Mouse (Mus musculus) spleen, adult 18-20 months (tissue): ENCODE results near the gene Aldoart2.
"Not testable (repeated sequence)": the region's sequence is repeated elsewhere in the genome, so short reads cannot be mapped to it uniquely, and the experiment has no call there.

ENCODE experiments used
- DNase-seq, 2 experiments: peaks; one replicate each; pipeline ENCODE4 v3.0.0; 2022; ENCODE audit warnings: mixed read lengths in 2 of 2

Gene Aldoart2

DNA sequence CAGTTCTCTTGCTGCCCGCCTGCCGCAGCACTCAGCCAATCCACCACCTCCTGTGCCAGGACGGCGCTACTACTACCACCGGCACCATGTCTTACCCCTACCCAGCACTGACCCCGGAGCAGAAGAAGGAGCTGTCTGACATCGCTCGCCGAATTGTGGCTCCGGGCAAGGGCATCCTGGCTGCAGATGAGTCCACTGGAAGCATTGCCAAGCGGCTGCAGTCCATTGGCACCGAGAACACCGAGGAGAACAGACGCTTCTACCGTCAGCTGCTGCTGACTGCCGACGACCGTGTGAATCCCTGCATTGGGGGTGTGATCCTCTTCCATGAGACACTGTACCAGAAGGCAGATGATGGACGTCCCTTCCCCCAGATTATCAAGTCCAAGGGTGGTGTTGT is at the start of gene Aldoart2:
TSS of gene Aldoart2 (plus strand) at position 34 of the 400 bp plus-strand sequence.
- DNase-seq = no peak

DNA sequence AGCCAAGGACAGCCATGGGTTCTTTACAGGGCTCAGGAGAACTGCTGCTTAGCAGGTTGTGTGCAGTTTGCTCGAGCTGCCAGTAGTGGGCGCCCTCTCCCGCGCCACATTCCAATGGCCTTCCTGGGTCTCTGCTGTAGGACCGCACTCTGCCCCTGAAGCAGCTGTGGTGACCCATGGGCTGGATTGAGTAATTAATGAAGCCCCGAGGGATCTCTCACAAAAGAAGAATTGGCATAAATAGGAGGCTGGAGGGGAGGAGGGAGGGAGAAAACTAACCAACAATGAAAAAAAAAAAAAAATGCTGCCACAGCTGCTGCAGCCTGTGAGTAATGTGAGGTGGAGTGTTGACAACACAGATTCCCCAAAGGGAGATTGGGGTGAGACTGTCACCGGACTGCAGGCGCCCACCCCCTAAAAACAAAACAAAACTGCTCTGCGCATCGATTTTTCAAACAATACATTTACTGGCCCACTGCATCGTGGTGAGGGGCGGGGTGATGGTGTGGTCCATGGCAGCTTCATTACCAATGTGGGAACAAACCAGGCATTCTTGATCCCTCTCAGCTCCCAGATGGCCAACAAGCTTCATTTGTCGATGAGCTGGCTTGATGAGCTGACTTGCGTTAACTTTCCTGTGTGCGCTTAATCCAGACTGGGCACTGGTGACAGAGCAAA is 46.8 kb upstream of the Aldoart2 start:
- DNase-seq = no peak

DNA sequence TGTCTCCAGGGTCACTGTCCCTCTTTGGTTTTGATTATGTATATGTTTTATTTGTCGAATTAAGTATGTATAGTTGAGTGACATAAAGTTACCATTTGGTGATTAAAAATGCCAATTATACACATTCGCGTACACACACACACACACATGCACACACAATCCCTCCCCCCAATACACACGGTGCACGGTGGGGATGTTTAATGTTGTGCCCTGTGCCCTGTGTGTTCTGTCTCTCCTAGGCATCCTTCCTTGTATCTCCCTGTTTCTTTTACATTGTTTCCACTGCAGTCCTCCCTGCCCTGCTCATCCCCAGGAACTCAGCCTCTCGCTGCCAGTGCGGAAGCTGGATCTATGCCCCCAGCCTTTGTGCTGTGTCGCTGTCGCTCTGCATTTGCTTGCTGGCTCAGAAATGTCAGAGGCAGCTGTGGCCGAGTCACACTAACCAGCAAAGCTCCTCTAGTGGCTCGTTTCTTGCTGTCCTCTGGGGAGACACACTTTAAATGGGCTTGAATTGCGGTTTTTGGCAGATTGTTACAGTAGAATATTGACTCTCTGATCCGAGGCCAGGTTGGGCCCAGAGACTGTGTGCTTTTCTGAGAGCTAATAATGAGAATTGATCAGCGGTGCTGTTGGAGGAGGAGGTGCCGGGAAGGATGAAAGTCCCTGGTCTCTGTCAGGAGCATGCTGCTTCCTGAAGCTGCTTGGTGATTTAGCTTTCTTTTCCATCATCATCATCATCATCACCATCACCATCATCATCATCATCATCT is 37.9 kb upstream of the Aldoart2 start:
- DNase-seq = no peak

DNA sequence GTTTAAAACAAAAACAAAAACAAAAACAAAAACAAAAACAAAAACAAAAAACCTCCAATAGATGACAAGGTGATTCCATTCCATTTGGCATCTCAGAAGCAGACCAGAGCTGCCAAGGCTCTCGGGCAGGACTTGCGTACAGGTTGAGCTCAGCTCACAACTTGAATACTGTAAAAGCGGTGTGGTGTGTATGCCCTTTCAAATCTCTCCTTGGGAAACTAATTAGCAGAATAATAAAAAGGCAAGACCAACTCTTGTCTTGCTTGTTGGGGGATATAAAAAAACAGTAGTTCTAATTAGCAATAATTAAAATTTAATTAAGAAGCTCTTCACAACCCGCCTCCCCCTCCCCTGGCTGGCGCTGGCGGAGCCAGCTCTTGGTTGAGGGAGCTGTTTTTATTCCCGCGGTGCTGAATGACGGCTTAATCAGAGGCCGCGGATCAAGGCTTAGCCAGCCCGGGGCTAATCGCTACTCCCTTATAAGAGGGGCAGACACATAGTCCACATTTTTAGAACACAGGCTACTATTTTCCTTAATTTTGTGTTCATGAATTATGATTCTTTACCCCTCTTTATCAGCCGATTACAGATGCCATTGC is 28.4 kb upstream of the Aldoart2 start:
- no peak for DNase-seq

DNA sequence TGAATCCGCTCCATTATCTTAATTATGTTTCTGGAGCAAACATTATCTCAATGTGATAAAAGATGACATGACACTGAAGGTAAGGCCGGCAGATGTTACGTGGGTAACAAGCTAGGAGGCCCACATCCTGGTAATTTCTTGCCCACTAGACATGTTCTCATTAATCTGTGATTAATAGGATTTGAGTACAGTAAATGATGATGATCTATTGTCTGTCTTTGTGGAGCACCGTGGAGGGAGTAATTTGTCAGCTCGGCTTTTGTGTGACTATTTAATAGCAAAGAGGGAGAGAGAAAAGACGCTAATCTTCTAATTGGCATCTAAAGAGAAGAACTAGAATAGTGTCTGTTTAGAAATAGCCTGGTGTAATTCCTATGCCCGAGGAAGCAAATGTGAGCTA is 27.3 kb upstream of the Aldoart2 start:
- no peak for DNase-seq

DNA sequence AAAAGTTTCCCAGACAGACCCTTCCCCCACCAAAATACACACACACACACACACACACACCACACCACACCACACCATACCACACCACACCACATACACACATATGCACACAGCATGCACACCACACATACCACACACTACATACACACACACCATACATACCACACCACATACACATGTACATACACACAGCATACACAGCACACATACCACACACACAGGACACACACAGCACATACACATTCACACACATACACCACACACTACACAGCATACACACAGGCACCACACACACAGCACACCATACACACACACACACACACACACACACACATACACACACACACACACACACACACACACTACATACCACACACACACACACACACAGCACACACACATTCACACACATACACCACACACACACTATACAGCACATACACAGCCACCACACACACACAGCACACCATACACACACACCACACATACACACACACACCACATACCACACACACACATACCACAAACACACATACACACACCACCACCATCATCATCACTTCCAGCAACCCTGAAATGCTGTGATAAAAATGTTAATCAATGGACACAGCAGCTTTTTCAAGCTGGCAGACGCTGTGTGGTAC is 26.6 kb upstream of the Aldoart2 start:
- DNase-seq = no peak

DNA sequence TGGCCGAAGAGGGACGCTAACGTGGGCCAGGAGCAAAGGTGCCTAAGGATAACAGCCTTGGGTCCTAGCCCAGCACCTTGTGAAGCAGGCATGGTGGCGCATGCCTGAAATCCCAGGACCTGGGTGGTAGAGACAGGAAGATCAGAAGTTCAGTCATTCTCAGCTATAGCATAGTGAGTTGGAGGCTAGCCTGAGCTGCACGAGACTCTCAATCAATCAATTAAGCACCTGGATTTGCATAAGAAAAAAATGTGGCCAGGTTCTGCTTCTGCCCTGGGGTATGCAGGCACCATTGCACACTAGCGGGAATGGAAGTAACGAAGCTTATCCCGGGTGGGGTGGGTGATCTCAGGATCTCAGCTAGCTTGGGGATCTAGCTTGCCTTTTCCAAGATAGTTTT is 25.9 kb upstream of the Aldoart2 start:
- no peak for DNase-seq

DNA sequence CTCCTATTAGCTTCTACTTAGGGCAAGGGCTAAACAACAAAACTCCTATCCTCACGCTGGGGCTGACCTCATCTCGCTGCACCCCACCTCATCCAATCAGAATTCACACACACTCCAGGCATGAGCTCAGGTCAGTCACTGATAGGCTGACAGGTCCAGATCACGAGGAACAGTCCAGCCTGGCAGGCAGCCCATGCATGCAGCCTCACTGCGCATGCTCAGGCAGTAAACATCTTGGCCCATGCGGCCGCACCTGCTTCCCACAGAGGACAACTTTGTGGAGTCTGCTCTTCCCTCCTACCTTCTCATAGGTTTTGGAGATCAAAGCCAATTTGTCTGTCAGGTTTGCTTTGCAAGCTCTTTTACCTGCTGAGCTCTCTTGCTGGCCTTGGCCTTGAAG is 10.1 kb upstream of the Aldoart2 start:
- not testable (repeated sequence) for DNase-seq

- no peak for DNase-seq
Observed at GRCm38 (mm10) chr12:55557866-55558265, 7.2 kb upstream of the Aldoart2 start.

GRCm38 (mm10) chr12:55559184-55559855 is 5.7 kb upstream of the Aldoart2 start:
- DNase-seq = no peak

- peak in 1 of 2 experiments; percentile 6 for DNase-seq
Observed at GRCm38 (mm10) chr12:55560025-55560690, 4.9 kb upstream of the Aldoart2 start.

GRCm38 (mm10) chr12:55563742-55564141 is 1.3 kb upstream of the Aldoart2 start:
- DNase-seq = no peak

- no peak for DNase-seq
Observed at GRCm38 (mm10) chr12:55564187-55564963, 664 bp upstream of the Aldoart2 start.

GRCm38 (mm10) chr12:55565867-55566266 is 828 bp downstream of the Aldoart2 start:
- DNase-seq = no peak

DNA sequence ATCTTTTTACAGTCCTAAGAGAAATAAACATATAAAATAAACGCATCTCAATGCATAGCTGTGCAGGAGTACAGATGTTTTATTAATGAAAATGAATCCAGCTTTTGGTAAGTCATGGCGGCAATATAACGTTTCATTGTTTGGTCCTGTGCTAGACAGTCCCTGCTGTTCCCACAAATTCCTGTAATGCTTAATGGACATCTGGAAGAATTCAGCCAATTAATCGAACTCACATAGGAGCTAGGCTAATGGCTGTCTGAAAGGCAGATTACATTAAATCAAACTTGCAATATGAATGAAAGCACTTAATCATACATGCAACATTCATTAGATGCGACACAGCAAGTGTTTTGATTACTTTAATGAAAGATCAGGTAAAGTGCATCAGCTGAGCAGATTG is 1.8 kb downstream of the Aldoart2 start:
- no peak for DNase-seq

- no peak for DNase-seq
Observed at GRCm38 (mm10) chr12:55568466-55568865, 3.4 kb downstream of the Aldoart2 start.

GRCm38 (mm10) chr12:55569676-55570075 is 4.6 kb downstream of the Aldoart2 start:
- no peak for DNase-seq

GRCm38 (mm10) chr12:55570646-55571045 is 5.6 kb downstream of the Aldoart2 start:
- DNase-seq = no peak

GRCm38 (mm10) chr12:55571181-55571580 is 6.1 kb downstream of the Aldoart2 start:
- no peak for DNase-seq

DNA sequence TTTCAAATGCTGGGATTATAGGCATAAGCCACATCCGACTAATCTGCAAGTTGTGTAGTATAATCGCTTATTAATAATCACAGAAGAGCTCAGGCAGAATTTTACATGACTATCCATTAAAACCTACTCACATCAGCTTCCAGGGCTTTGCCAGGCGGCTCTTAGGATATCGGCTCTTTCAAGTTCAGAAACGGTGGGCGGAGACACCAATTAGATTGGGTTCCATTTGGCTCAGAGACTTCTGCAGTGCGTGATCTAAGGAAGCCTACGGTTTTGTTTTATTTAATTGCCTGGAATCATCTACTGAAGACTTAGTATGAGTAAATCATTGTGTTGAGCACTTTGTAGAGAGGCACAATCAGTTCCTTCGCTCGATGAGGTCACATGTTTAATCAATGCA is 6.6 kb downstream of the Aldoart2 start:
- DNase-seq = no peak

DNA sequence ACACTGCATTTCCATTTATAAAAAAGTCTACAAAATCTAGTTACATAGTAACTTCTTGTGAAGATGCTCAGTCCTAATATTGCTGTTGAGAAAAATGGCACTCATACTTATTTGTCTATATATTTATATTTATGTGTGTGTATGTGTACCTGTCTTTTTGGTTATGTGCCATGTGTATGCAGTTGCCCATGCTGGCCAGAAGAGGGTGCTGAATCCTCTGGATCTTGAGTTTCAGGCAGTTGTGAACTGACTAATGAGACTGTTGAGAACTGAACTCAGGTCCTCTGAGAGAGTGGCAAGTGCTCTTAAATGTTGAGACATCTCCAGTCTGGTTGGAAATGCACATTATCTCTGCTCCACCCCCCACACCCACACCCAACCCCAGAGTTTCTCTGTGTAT is 8.1 kb downstream of the Aldoart2 start:
- DNase-seq = no peak

DNA sequence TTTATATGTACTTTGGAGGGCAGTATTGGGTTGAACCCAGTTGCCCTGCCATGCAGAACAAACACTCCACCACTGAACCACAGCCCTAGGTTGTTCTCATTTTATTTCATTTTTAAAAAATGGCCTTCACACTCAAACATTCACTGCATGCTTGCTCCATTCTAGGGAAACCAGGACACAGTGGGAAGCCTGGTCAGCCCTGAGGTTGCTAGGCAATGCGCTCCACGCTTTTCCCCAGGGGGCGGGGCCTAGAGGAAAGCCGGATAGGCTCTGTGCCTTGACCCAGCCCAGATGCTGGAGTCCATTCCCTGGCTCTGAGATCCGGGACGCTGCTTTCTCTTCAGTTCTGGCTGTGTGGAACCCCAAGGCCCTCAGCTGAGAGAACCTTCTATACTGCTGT is 8.8 kb downstream of the Aldoart2 start:
- DNase-seq = no peak
